Mouse (Mus musculus) left cerebral cortex, postnatal 4 days (tissue): ENCODE results near the gene Brdt. TPM values are rescaled to one million over a fixed set of nuclear protein-coding genes. Genes with fewer than 3 reads are reported as not detected.

Source experiments
- DNase-seq: peaks from one replicate; pipeline ENCODE4 v3.0.0-alpha.2; 2022
- intact Hi-C: fragments of 180-260 bp; cut with DNase I; formaldehyde crosslinking; loops from one replicate; pipeline ENCODE4 v1.15.1; 2025
- total RNA-seq, 2 experiments: library from RNA; stranded (reverse); gene quantifications; 2 replicates each; pipeline ENCODE4 v1.2.3; 2021

Brdt gene
- 10 to 100 TPM; 11.0 to 12.8 TPM for total RNA-seq

GRCm38 (mm10) chr5:107330916-107331421 lies at the start of gene Brdt:
Brdt (plus strand) TSS chr5:107331159.
- DNase-seq, result no peak
- intact Hi-C loops, result no loop called here

GRCm38 (mm10) chr5:107282561-107283307 lies 48.2 kb upstream of the Brdt start:
- intact Hi-C loops, result no loop called here
- DNase-seq, result no peak

- intact Hi-C loops, result no loop called here
- no peak for DNase-seq
Observed at GRCm38 (mm10) chr5:107283935-107284524, 46.9 kb upstream of the Brdt start.

GRCm38 (mm10) chr5:107285563-107285962 lies 45.4 kb upstream of the Brdt start:
- intact Hi-C loops, result no loop called here
- no peak for DNase-seq

GRCm38 (mm10) chr5:107287254-107287907 lies 43.6 kb upstream of the Brdt start:
- DNase-seq, result peak; percentile 76
- intact Hi-C loops, result no loop called here

- no peak for DNase-seq
- intact Hi-C loops, result no loop called here
Observed at GRCm38 (mm10) chr5:107287908-107288267, 43.1 kb upstream of the Brdt start.

- intact Hi-C loops, result no loop called here
- DNase-seq, result peak; percentile 17
Observed at GRCm38 (mm10) chr5:107288427-107289233, 42.3 kb upstream of the Brdt start.

- intact Hi-C loops, result no loop called here
- peak; percentile 82 for DNase-seq
Observed at GRCm38 (mm10) chr5:107289234-107289764, 41.7 kb upstream of the Brdt start, which contains the start of gene Tgfbr3. Tgfbr3 (minus strand) TSS chr5:107289629.

- intact Hi-C loops, result no loop called here
- no peak for DNase-seq
Observed at GRCm38 (mm10) chr5:107289986-107290385, 41.0 kb upstream of the Brdt start.

- intact Hi-C loops, result no loop called here
- DNase-seq, result no peak
Observed at GRCm38 (mm10) chr5:107294041-107294440, 36.9 kb upstream of the Brdt start.

- peak; percentile 35 for DNase-seq
- intact Hi-C loops, result no loop called here
Observed at GRCm38 (mm10) chr5:107295061-107295816, 35.7 kb upstream of the Brdt start.

GRCm38 (mm10) chr5:107295817-107296511 lies 35.0 kb upstream of the Brdt start:
- no peak for DNase-seq
- intact Hi-C loops, result no loop called here

GRCm38 (mm10) chr5:107296512-107297322 lies 34.2 kb upstream of the Brdt start:
- peak; percentile 60 for DNase-seq
- intact Hi-C loops, result no loop called here

GRCm38 (mm10) chr5:107298854-107299253 lies 32.1 kb upstream of the Brdt start:
- intact Hi-C loops, result no loop called here
- DNase-seq, result no peak

- intact Hi-C loops, result no loop called here
- DNase-seq, result no peak
Observed at GRCm38 (mm10) chr5:107303350-107303861, 27.6 kb upstream of the Brdt start.

- intact Hi-C loops, result no loop called here
- DNase-seq, result no peak
Observed at GRCm38 (mm10) chr5:107304117-107304825, 26.7 kb upstream of the Brdt start.

- DNase-seq, result no peak
- intact Hi-C loops, result no loop called here
Observed at GRCm38 (mm10) chr5:107307432-107307831, 23.5 kb upstream of the Brdt start.

GRCm38 (mm10) chr5:107317141-107317540 lies 13.8 kb upstream of the Brdt start:
- intact Hi-C loops, result no loop called here

More at GRCm38 (mm10) chr5:107317141-107317540, 13.8 kb upstream of the Brdt start:
- DNase-seq, result no peak
